Mouse (Mus musculus) megakaryocyte, adult 5-6 weeks (primary cell): ENCODE data around the gene Hspa12b. TPM values are rescaled to one million over a fixed set of nuclear protein-coding genes. Genes with fewer than 3 reads are reported as not detected.
A peak's percentile ranks its signal among the peaks of the same experiment; 100 is the strongest.

Experiments used
- ATAC-seq: 2 replicates; pipeline ENCODE4 v1.8.0; 2016; ENCODE audit warnings: mild to moderate bottlenecking, inconsistent platforms; ENCODE audit not compliant: poor library complexity, severe bottlenecking
- total RNA-seq, 2 experiments: library from RNA; stranded (forward) in 1 of 2; stranded (reverse) in 1 of 2; fragments of 153-499, 151-499 nt in 1 of 2; fragments of 221-1000, 200-1000 nt in 1 of 2; gene quantifications; 2 replicates each; pipeline versions ENCODE4 v1.2.3 to v1.2.4; 2015 to 2017

Gene Hspa12b
- total RNA-seq, 2 experiments from 2014 or later, result not detected

DNA sequence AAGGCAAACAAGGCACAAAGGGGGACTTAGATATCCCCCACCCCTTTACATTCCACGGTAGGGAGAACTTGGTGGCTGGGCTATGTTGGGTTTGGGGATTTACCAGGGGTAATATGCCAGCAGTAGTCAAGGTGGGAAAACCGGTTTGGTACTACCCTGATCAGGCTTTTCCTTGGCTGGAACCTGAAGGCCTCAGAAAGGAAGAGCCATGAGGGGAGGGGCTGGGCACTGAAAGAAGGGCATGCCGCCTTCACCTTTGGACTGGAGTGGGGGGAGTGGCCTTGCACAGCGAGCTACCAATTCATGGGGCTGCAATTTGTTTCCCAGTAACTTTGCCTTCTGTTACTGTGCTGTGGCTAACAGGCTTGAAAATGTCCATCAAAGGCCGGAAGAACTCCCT, 49.4 kb downstream of the Hspa12b start:
- no peak for ATAC-seq

DNA sequence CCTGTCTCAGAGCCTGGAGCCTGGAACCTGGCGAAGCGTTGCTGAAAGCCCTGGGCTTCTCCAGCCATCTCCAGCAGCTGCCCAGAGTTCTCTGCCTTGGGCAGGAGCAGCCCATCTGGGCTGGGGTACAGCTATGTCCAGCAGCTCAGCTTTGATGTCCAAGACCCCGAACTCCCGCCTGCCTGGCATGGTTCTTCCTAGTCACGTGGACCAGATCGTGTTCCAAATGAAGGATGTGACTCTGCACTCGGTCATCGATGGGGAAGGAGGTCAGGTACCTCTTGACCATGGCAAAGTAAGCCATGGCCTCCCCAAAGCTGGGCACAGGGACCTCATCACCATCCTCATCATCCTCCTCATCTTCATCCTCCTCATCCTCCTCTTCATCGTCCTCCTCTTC, 50.9 kb downstream of the Hspa12b start:
- ATAC-seq, result no peak

DNA sequence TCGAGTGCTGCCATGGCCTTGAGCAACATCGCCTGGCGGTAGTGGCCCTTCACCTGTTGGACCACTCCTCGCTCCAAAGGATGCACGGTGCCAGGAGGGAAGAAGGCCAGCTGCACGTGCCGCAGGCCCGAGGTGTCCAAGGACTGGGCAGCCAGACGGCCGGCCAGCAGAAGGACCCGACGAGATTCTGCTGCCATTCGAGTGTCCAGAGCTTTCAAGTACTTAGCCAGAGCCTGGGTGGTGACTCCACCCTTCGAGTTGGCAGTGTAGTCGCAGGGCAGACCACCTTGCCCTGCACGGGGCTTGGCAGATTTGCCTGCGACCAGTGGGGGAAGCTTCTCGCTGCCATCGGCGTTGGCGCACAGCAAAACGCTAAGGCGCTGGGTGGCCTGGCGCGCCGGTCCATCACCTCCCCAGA, 51.8 kb downstream of the Hspa12b start:
- no peak for ATAC-seq

DNA sequence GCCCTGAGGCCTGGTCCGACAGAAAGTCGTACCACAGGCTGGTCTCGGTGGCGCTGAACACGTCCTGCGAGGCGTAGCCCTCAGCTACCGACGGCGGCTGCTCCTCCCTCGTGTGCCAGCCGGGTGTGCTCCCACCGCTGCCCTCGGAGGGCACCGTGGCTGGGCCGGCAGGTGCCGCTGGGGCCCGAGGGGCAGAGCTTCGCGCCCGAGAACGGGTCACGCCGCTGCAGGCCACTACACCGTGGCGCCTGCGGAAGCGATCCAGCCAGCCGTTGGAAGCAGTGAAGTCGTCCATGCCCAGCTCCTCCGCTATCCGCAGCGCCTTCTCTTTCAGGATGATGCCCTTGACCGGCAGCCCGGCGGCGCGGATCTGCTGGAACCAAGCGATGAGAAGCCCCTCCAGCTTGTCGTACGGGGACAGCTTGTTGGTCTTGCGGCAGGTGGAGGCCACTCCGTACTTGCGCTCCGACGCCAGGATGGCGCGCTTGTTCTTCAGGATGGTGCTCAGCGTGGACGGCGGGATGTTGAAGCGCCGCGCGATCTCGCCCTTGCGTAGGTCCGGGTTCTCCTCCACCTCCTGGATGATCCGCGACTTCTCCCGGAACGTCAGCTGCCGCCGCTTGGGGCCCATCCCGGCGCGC, 52.3 kb downstream of the Hspa12b start:
- peak; percentile 41 for ATAC-seq

DNA sequence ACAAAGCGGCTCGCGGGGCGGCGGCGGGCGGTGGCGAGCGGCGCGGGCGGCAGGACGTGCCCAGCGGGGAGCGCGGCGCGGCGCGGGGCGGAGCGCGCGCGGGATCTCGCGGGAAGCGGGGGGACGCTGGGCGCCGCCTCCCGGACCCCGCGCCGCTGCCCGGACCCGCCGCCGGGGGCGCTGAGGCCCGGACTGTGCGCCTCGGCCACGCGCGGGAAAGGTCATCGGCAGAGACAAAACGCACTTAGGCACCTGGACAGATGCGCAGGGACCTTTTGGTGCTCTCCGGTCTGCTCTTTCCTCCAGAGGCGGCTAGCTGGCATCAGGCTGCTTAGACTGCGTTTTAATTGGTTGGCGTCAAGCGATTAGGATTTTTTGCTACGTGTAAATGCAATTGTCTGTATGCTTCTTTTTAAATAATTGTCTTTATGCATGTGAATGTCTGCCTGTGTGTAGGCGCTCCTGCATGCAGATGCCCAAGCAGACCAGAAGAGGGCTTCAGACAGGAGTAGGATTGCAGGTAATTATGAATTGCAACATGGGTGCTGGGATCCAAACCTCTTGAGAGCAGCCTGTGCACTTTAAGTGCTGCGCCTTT, 53.0 kb downstream of the Hspa12b start, which contains the start of gene Cenpb:
Gene Cenpb, minus strand, starts transcription at position 78 of the 598 bp plus-strand sequence.
- ATAC-seq, result peak; percentile 84

DNA sequence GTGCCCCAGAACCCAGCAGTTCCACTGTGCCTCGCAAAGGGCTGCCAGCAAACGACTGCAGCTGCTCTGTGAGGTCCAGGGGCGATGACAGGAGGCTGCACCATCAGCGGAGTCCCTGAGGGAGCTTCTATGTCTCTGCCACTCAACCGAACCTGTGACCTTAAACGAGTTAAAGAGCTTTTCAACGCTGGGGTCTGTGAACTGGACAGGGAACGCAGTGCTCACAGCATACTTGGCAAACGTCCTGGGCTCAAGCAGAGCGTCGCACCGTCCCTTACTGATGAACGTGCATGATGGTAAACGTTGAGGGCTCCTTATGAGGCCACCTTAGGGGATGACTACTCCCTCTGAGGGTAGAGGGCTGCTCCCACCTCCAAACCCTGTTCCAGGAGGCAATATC, 59.3 kb downstream of the Hspa12b start:
- ATAC-seq, result no peak

DNA sequence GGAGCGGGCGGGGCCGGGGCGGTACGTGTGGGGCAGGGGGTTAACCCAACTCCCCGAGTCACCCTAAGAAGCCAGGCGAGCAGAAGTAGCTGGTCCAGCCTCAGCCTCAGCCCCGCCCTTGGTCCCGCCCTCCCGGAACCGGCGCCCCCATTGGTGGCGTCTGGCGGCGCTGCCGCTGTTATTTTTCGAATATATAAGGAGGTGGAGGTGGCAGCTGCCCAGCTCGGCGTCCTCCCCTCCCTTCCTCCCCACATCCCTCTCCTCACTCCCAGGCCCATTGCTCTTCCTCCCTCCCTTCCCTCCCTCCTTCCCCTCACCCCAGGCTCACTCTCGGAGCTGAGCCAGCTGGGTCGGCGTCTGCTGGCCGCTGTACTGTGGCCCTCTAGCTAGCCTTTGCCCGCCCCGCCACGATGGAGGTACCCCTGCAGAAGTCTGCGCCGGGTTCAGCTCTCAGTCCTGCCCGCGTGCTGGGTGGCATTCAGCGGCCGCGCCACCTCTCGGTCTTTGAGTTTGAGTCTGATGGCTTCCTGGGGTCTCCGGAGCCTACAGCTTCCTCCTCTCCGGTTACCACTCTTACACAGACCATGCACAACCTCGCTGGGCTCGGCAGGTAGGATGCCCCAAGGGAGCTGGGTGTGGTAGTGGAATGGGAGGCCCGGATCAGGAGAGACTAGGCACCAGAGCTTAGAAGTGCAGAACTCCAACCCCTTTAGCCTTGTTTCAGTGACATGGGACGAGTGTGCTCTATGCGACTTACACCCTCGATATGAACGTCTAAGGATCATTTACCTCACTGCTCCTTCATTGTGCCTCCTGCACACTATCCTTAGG, 59.9 kb downstream of the Hspa12b start, which contains the start of the genes Cdc25b and Spef1:
Gene Cdc25b, plus strand, starts transcription at position 179 of the 831 bp plus-strand sequence.
Gene Spef1, minus strand, starts transcription at position 512 of the 831 bp plus-strand sequence.
- ATAC-seq, result peak; percentile 89

DNA sequence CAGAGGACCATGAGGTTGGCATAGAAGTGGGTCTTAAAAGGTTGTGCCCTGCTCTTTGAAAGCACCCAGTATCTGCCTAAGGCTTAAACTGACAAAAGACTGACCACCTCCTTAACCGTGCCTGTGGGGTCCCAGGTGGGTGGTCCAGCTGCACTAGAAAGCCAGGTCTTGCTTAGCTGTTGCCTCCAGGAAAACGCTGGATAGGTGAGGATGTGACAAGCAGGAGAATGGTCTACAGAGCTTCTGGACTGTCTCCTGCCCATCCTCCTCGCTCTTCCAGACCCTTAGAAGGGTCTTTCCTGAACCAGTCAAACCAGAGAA, 60.5 kb downstream of the Hspa12b start:
- no peak for ATAC-seq

DNA sequence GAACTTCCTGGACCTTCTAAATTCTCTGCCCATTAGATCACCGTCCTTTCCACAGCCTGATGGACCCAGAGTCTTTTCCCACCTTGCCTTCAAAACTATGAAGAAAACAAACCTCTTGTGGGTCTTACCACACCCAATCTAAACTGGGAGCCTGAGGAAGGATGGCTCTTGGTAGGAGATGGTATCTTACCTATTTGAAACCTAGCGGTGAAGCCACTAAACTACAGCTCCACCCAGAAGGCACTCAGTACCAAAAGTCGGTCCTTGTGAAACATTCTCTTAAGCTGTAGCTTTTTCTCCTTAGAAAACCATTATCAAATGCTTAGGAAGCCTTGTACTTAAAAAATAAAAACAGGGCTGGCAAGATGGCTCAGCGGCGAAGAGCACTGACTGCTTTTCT, 61.2 kb downstream of the Hspa12b start:
- ATAC-seq, result no peak

DNA sequence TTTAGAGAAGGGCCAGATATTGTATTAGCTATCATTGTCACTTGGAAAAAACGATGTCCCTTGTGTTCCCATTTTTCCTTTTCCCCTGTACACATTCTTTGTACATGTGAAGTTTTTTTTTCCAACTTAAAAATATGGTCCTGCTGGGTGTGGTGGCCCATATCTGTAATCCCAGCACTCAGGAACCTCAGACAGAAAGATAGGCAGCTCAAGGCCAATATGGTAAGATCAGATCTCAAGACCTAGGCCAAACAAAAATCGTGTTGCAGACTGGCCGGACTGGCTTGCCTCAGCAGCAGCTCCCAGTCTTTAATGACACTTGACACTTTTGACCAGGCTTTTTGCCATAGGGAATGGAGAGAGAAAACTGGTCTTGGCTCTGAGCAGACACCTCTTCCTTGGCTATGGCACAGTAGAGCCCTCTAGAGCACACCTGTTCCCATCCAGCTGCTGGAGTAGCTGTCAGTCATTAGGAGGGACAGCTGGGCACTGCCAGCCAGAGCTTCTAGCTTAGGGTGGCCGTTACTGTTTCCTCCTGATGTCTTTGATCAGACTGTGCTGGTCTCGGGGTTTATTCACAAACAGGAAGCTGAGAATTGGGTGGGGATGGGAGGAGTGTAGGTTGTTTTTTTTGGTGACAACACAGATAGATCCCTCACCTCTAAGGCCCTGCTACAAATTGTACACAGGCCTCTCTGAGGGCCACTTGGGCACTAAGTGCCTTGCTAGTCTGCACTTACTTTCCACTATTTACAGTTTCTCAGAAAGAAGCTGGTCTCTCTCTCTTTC, 62.6 kb downstream of the Hspa12b start:
- 0 out of 2 replicates have a peak, but pooled peaks have one; percentile 4 for ATAC-seq

DNA sequence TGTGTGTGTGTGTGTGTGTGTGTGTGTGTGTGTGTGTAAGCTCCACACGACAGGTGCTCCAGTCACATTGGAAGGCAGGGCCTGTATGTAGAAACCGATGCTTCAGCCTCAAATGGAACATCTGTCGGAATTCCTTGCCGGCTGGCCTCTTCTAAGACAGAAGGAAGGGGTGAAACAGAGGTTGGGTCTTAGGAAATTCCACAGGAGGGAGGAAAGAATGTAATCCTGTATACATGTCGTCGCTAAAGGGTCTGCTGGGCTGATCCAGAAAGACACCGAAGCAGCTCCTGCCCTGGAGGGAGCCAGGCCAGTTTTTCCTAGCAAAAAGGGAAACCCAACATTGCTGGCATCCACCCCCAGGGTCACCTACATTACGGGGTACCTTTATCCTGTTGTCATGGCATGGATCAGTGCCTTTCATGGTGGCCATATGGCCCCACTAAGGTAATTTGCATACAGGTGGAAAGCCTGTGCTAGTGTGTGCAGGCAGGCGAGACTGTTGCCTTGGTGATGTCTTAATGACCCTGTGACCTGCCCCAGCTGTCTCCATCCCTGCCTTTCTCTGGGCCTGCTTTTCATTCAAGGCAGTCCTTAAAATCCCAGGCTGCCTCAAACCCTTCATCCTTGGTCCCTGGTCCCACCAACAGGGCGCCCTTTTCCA, 63.4 kb downstream of the Hspa12b start:
- no peak for ATAC-seq

DNA sequence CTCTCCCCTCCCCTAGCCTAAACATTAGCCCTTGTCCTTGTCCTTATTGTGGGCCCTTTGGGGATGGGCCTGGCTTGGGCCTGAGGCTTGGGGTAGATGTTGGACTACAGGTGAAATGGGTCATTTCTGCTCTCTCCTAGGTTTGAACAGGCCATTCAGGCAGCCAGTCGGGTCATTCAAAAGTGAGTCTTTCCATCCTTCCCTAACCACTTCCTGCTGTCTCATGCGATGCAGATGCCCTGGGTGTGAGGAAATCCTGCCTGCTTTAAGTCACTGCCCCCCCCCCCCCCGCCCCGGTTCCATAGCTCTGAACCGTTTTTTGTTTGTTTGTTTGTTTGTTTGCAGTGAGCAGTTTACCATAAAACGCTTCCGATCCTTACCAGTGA, 63.9 kb downstream of the Hspa12b start:
- peak; percentile 41 for ATAC-seq

Other genes starting within 250 kb of the Hspa12b start
- 11.3 and 14.6 TPM in 2 replicates for gene 4930402H24Rik, start 220.9 kb upstream of the Hspa12b start, total RNA-seq (2015)
- 8.7 and 15.4 TPM in 2 replicates for gene 4930402H24Rik, start 220.9 kb upstream of the Hspa12b start, total RNA-seq (2017)
- gene Atrn, start 220.8 kb upstream of the Hspa12b start, total RNA-seq (2015), result 24.8 and 30.7 TPM in 2 replicates
- 23.1 and 26.5 TPM in 2 replicates for gene Atrn, start 220.8 kb upstream of the Hspa12b start, total RNA-seq (2017)
- not detected in 2 replicates for gene Gfra4, start 84.2 kb upstream of the Hspa12b start, total RNA-seq (2015)
- not detected in 2 replicates for gene Gfra4, start 84.2 kb upstream of the Hspa12b start, total RNA-seq (2017)
- not detected in 2 replicates for gene Adam33, start 63.5 kb upstream of the Hspa12b start, total RNA-seq (2015)
- 0.12 and 0.18 TPM in 2 replicates for gene Adam33, start 63.5 kb upstream of the Hspa12b start, total RNA-seq (2017)
- gene Siglec1, start 40.5 kb upstream of the Hspa12b start, total RNA-seq (2015), result 2.3 and 4.2 TPM in 2 replicates
- 1.1 and 1.5 TPM in 2 replicates for gene Siglec1, start 40.5 kb upstream of the Hspa12b start, total RNA-seq (2017)
- gene Gm11037, start 6.2 kb downstream of the Hspa12b start, total RNA-seq (2015), result not detected in 2 replicates
- not detected in 2 replicates for gene Gm11037, start 6.2 kb downstream of the Hspa12b start, total RNA-seq (2017)
- 21.5 and 31.3 TPM in 2 replicates for gene 1700037H04Rik, start 32.8 kb downstream of the Hspa12b start, total RNA-seq (2015)
- 15.5 and 22.7 TPM in 2 replicates for gene 1700037H04Rik, start 32.8 kb downstream of the Hspa12b start, total RNA-seq (2017)
- gene Cenpb, start 52.8 kb downstream of the Hspa12b start, total RNA-seq (2015), result 7.7 and 8.7 TPM in 2 replicates
- 15.6 and 16.8 TPM in 2 replicates for gene Cenpb, start 52.8 kb downstream of the Hspa12b start, total RNA-seq (2017)
- 21.5 and 25.5 TPM in 2 replicates for gene Cdc25b, start 59.7 kb downstream of the Hspa12b start, total RNA-seq (2015)
- 29.1 and 35.0 TPM in 2 replicates for gene Cdc25b, start 59.7 kb downstream of the Hspa12b start, total RNA-seq (2017)
- gene Spef1, start 60.0 kb downstream of the Hspa12b start, total RNA-seq (2015), result 1.5 and 1.8 TPM in 2 replicates
- 2.4 and 3.3 TPM in 2 replicates for gene Spef1, start 60.0 kb downstream of the Hspa12b start, total RNA-seq (2017)
- 13.6 and 14.0 TPM in 2 replicates for gene Ap5s1, start 79.8 kb downstream of the Hspa12b start, total RNA-seq (2015)
- gene Ap5s1, start 79.8 kb downstream of the Hspa12b start, total RNA-seq (2017), result 8.4 and 13.5 TPM in 2 replicates
- 17.3 and 20.8 TPM in 2 replicates for gene Mavs, start 106.8 kb downstream of the Hspa12b start, total RNA-seq (2015)
- 14.4 and 14.8 TPM in 2 replicates for gene Mavs, start 106.8 kb downstream of the Hspa12b start, total RNA-seq (2017)
- 60.1 and 74.2 TPM in 2 replicates for gene Pank2, start 135.2 kb downstream of the Hspa12b start, total RNA-seq (2015)
- gene Pank2, start 135.2 kb downstream of the Hspa12b start, total RNA-seq (2017), result 42.9 and 51.0 TPM in 2 replicates
- gene Rnf24, start 225.6 kb downstream of the Hspa12b start, total RNA-seq (2015), result 3.6 and 4.0 TPM in 2 replicates
- gene Rnf24, start 225.6 kb downstream of the Hspa12b start, total RNA-seq (2017), result 1.8 and 3.9 TPM in 2 replicates